Mouse (Mus musculus) induced T-regulatory cell, adult 2 months (primary cell): ENCODE data around the gene Fbxo34.
"Not testable (repeated sequence)": the region's sequence is repeated elsewhere in the genome, so short reads cannot be mapped to it uniquely, and the experiment has no call there.

Source experiments
- DNase-seq: peaks from one replicate; pipeline ENCODE4 v3.0.0-alpha.2; 2012; ENCODE audit warnings: low read depth

The Fbxo34 gene

GRCm38 (mm10) chr14:47518619-47519018 lies 68.4 kb downstream of the Fbxo34 start:
- DNase-seq, result peak; percentile 44

- no peak for DNase-seq
These were observed 70.7 kb downstream of the Fbxo34 start for GRCm38 (mm10) chr14:47520751-47521449.

- DNase-seq, result no peak
These were observed 71.4 kb downstream of the Fbxo34 start for GRCm38 (mm10) chr14:47521609-47522008.

- DNase-seq, result no peak
These were observed 72.1 kb downstream of the Fbxo34 start for GRCm38 (mm10) chr14:47522301-47522700.

GRCm38 (mm10) chr14:47525374-47525773 lies 75.2 kb downstream of the Fbxo34 start:
- DNase-seq, result no peak

- no peak for DNase-seq
These were observed 75.6 kb downstream of the Fbxo34 start for GRCm38 (mm10) chr14:47525861-47526260.

GRCm38 (mm10) chr14:47527833-47528232 lies 77.6 kb downstream of the Fbxo34 start:
- no peak for DNase-seq

- no peak for DNase-seq
These were observed 78.1 kb downstream of the Fbxo34 start for GRCm38 (mm10) chr14:47528293-47528692.

GRCm38 (mm10) chr14:47529019-47529418 lies 78.8 kb downstream of the Fbxo34 start:
- DNase-seq, result peak; percentile 79

GRCm38 (mm10) chr14:47529592-47529991 lies 79.4 kb downstream of the Fbxo34 start:
- DNase-seq, result not testable (repeated sequence)

GRCm38 (mm10) chr14:47532496-47532895 lies 82.3 kb downstream of the Fbxo34 start:
- no peak for DNase-seq

- peak; percentile 82 for DNase-seq
These were observed 83.3 kb downstream of the Fbxo34 start for GRCm38 (mm10) chr14:47533365-47534175.

- DNase-seq, result no peak
These were observed 83.9 kb downstream of the Fbxo34 start for GRCm38 (mm10) chr14:47534176-47534525.

GRCm38 (mm10) chr14:47535096-47535495 lies 84.9 kb downstream of the Fbxo34 start:
- DNase-seq, result no peak

GRCm38 (mm10) chr14:47541325-47541948 lies 91.2 kb downstream of the Fbxo34 start:
- peak; percentile 74 for DNase-seq

GRCm38 (mm10) chr14:47542283-47542682 lies 92.1 kb downstream of the Fbxo34 start:
- DNase-seq, result no peak

GRCm38 (mm10) chr14:47544286-47544685 lies 94.1 kb downstream of the Fbxo34 start:
- DNase-seq, result no peak

- no peak for DNase-seq
These were observed 94.7 kb downstream of the Fbxo34 start for GRCm38 (mm10) chr14:47544877-47545276.

GRCm38 (mm10) chr14:47551668-47552067 lies 101.4 kb downstream of the Fbxo34 start:
- no peak for DNase-seq

GRCm38 (mm10) chr14:47553380-47553779 lies 103.2 kb downstream of the Fbxo34 start:
- no peak for DNase-seq

GRCm38 (mm10) chr14:47554236-47554635 lies 104.0 kb downstream of the Fbxo34 start:
- no peak for DNase-seq

GRCm38 (mm10) chr14:47555225-47555624 lies 105.0 kb downstream of the Fbxo34 start:
- DNase-seq, result no peak

- DNase-seq, result no peak
These were observed 110.5 kb downstream of the Fbxo34 start for GRCm38 (mm10) chr14:47560714-47561113.
